Mouse (Mus musculus) olfactory bulb, adult 2 months (tissue): ENCODE results near the gene Sos2.

ENCODE experiments used
- CTCF ChIP-seq: fragments of 200-500 bp; IDR thresholded peaks from 2 replicates; pipeline ENCODE4 v1.5.1; 2012; ENCODE audit warnings: low read depth, mild to moderate bottlenecking, low read length, moderate library complexity; ENCODE audit not compliant: insufficient read depth
- POLR2A ChIP-seq: fragments of 200-500 bp; IDR thresholded peaks from 2 replicates; pipeline ENCODE4 v1.6.1; 2012; ENCODE audit warnings: mild to moderate bottlenecking, low read depth, low read length, moderate library complexity; ENCODE audit not compliant: insufficient read depth

DNA sequence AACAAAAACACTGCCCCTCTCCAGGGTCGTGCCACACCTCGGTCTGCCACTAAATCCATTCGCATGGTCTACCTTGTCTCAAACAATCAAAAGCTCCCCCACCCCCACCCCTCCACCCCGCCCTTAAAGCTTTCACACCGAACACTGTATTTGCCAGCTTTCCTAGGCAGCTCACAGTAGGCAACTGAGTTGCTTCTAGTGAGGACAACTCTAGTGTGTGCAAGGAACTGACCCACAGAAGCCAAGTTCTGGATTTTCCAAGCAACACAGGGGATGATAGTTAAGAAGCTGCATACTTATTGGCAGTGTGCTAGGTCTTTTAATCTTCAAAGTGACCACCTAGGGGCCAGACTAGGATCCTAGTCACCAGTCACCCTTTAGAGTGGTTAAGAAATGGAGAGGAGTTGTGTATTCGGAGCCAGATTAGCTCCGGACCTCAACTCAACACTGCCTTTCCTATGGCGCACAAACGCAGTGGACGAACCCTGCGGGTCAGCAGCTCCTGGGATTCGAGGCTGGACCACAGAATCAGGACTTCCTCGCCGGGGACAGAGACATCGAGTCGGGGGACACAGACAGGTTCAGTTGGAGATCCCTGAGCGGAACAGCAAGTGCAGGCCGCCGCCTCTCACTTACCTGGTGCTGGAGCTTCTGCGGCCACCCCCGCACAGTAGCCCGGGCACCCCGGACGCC, 42.5 kb upstream of the Sos2 start:
- TF ChIP-seq POLR2A (no peak), CTCF (no peak)
